Mouse (Mus musculus): ENCODE measurements around the gene Ilk. TPM values are rescaled to one million over a fixed set of nuclear protein-coding genes. Genes with fewer than 3 reads are reported as not detected.

Gene Ilk
- polyA plus RNA-seq, 1 experiment from 2014 or later = 403 TPM

DNA sequence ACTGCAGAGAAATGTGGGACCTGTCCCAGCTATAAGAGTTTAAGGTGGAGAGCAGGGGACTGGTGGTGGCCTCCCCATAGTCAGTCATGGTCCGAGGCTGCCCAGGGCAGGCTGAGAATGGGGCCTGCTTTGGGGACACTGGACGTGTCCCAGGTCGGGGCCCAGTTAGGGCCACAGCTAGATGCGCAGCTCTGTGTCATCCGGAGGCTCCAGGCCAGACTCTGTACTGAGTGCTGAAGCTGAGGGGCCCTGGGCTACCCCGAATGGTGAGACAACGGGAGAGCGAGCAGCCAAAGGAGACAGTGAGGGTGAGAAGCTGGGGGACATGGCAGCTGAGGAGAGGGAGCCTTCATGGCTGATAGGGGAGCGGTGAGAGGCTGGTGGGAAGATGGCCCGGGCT is 16.9 kb downstream of the Ilk start:
- H3K27me3 ChIP-seq (ENCODE audit: control insufficient read depth, insufficient read depth, low read length) = no peaks in the 10 kb centered on the region
- H3K36me3 ChIP-seq (ENCODE audit: control insufficient read depth, insufficient read depth) = peaks cover 3% of the 10 kb centered on the region
- WGBS = 86% methylated on average over 10 of the region's 10 CpGs
- peaks cover 8% of the 10 kb centered on the region for H3K4me1 ChIP-seq (ENCODE audit: control insufficient read depth, insufficient read depth, low read length)
- H3K9ac ChIP-seq (ENCODE audit: low read length) = no peak overlapping the region
- H3K27ac ChIP-seq (ENCODE audit: low read length) = no peak overlapping the region
- H3K9me3 ChIP-seq (replicated peaks; ENCODE audit: control insufficient read depth, low read length) = no peaks in the 10 kb centered on the region
- ATAC-seq (replicated peaks; ENCODE audit: extremely low read depth, insufficient read depth, low FRiP score) = no peak
- no peak overlapping the region for H3K4me2 ChIP-seq (ENCODE audit: low read depth, low read length)
- H3K4me3 ChIP-seq (ENCODE audit: low read length) = no peak overlapping the region

DNA sequence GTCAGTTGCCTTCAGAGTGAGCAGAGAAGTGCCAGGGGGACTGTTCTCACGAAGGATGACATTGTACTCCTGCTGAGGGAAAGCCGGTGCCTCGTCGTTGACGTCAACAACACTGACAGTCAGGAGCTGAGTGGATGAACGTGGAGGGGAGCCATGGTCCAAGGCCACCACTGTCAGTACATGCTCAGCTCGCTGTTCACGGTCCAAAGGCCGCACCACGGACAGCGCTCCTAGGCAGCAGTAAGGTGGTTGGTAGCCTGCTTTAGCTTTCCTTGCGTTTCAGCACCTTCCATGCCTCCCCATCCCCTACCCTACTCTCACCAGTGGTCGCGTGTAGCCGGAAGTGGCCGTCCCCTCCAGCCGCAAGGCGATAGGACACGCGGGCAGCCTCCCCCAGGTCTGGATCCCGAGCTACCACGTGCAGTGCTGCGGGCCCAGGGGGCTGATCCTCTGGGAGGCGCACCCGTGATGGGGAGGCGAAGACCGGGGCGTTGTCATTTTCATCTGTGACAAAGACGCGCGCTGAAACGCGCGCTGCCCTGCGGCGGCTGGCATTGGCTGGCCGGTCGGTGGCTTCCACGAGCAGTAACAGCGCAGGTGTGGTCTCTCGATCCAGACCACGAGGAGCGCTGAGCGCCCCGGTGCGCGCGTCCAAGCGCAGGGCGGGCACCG is 25.6 kb downstream of the Ilk start:
- H3K27ac ChIP-seq (ENCODE audit: low read length) = no peak overlapping the region
- H3K9me3 ChIP-seq (replicated peaks; ENCODE audit: control insufficient read depth, low read length) = no peaks in the 10 kb centered on the region
- H3K4me3 ChIP-seq (ENCODE audit: low read length) = peak overlapping the region; percentile 47
- H3K9ac ChIP-seq (ENCODE audit: low read length) = no peak overlapping the region
- 31% methylated on average over 51 of the region's 51 CpGs for WGBS
- peaks cover 5% of the 10 kb centered on the region for H3K4me1 ChIP-seq (ENCODE audit: control insufficient read depth, insufficient read depth, low read length)
- 0 out of 2 replicates have a peak, but pooled peaks cover 5% of the 10 kb centered on the region for H3K36me3 ChIP-seq (ENCODE audit: control insufficient read depth, insufficient read depth)
- H3K4me2 ChIP-seq (ENCODE audit: low read depth, low read length) = peak overlapping the region; percentile 78
- H3K27me3 ChIP-seq (ENCODE audit: control insufficient read depth, insufficient read depth, low read length) = peaks cover 22% of the 10 kb centered on the region
- no peak for ATAC-seq (replicated peaks; ENCODE audit: extremely low read depth, insufficient read depth, low FRiP score)

DNA sequence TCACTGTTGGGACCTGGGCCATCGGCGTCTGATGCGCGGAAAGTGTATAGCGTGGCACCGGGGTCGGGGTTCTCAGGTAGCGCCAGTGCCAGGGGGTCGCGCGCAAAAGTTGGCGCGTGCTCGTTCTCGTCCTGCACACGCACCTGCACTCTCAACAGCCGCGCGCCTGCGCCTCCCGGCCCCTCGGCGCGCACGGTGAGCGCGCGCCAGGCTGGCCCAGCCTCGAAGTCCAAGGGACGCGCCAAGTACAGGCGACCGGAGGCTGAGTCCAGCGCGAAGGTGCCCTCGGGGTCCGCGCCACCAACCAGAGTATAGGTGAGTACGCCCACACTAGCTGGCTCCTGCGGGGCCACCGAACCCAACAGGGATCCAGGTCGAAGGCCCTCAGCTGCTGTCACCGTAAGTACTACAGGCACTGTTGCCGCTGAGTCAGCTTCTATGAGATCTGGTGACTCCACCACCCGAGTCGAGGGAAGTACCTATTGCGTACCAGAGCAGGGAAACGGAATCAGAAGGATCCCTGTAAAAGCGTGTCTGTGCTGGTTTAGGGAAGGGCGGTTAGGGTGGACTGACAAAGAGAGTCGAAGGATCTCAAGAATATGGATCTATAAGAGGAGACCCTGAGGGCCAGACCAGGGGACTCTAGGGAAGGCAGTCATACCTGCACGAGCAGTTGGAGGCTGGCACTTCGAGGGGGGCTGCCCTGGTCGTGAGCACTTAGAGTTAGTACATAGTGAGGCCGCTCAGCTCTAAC is 26.3 kb downstream of the Ilk start:
- H3K9me3 ChIP-seq (replicated peaks; ENCODE audit: control insufficient read depth, low read length) = no peaks in the 10 kb centered on the region
- ATAC-seq (replicated peaks; ENCODE audit: extremely low read depth, insufficient read depth, low FRiP score) = no peak
- no peak overlapping the region for H3K9ac ChIP-seq (ENCODE audit: low read length)
- 33% methylated on average over 55 of the region's 55 CpGs for WGBS
- 0 out of 2 replicates have a peak, but pooled peaks cover 5% of the 10 kb centered on the region for H3K36me3 ChIP-seq (ENCODE audit: control insufficient read depth, insufficient read depth)
- H3K4me3 ChIP-seq (ENCODE audit: low read length) = peak overlapping the region; percentile 47
- no peak overlapping the region for H3K27ac ChIP-seq (ENCODE audit: low read length)
- peaks cover 22% of the 10 kb centered on the region for H3K27me3 ChIP-seq (ENCODE audit: control insufficient read depth, insufficient read depth, low read length)
- H3K4me2 ChIP-seq (ENCODE audit: low read depth, low read length) = peak overlapping the region; percentile 78
- peaks cover 7% of the 10 kb centered on the region for H3K4me1 ChIP-seq (ENCODE audit: control insufficient read depth, insufficient read depth, low read length)

DNA sequence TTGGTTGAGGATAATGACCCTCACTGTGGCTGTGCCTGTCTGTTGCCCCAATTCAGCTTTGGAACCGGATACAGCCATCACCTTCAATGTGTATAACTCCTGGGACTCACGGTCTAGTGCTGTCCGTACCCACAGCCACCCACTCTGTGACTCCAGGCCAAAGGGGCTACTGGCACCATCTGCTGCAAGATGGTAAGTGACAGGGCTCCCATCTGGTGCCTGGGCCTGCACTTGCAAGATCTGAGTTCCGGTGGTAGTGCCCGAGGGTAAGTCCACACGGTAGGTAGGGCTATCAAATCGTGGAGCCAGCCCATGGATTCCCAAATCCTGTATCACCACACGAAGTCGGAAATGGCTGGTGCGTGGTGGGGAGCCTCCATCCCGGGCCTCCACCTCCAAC is 27.9 kb downstream of the Ilk start:
- no peaks in the 10 kb centered on the region for H3K9me3 ChIP-seq (replicated peaks; ENCODE audit: control insufficient read depth, low read length)
- H3K4me1 ChIP-seq (ENCODE audit: control insufficient read depth, insufficient read depth, low read length) = peaks cover 7% of the 10 kb centered on the region
- no peak overlapping the region for H3K27ac ChIP-seq (ENCODE audit: low read length)
- H3K9ac ChIP-seq (ENCODE audit: low read length) = no peak overlapping the region
- peaks cover 22% of the 10 kb centered on the region for H3K27me3 ChIP-seq (ENCODE audit: control insufficient read depth, insufficient read depth, low read length)
- WGBS = 89% methylated on average over 11 of the region's 11 CpGs
- H3K36me3 ChIP-seq (ENCODE audit: control insufficient read depth, insufficient read depth) = 0 out of 2 replicates have a peak, but pooled peaks cover 5% of the 10 kb centered on the region
- no peak for ATAC-seq (replicated peaks; ENCODE audit: extremely low read depth, insufficient read depth, low FRiP score)
- no peak overlapping the region for H3K4me3 ChIP-seq (ENCODE audit: low read length)
- no peak overlapping the region for H3K4me2 ChIP-seq (ENCODE audit: low read depth, low read length)

- 22% methylated on average over 6 of the region's 6 CpGs for WGBS
- H3K9ac ChIP-seq (ENCODE audit: low read length) = no peak overlapping the region
- ATAC-seq (replicated peaks; ENCODE audit: extremely low read depth, insufficient read depth, low FRiP score) = no peak; the same call in 1 of the 2 replicates
- H3K4me1 ChIP-seq (ENCODE audit: control insufficient read depth, insufficient read depth, low read length) = 0 out of 2 replicates have a peak, but pooled peaks cover 7% of the 10 kb centered on the region
- no peak overlapping the region for H3K4me2 ChIP-seq (ENCODE audit: low read depth, low read length)
- peaks cover 12% of the 10 kb centered on the region; the same call in 1 of the 2 replicates for H3K36me3 ChIP-seq (ENCODE audit: control insufficient read depth, insufficient read depth)
- H3K27me3 ChIP-seq (ENCODE audit: control insufficient read depth, insufficient read depth, low read length) = peaks cover 10% of the 10 kb centered on the region
- no peaks in the 10 kb centered on the region for H3K9me3 ChIP-seq (replicated peaks; ENCODE audit: control insufficient read depth, low read length)
- no peak overlapping the region for H3K4me3 ChIP-seq (ENCODE audit: low read length)
- H3K27ac ChIP-seq (ENCODE audit: low read length) = peak overlapping the region; percentile 20
Observed at GRCm38 (mm10) chr7:105767729-105768165, 31.4 kb downstream of the Ilk start.

- 83% methylated on average over 3 of the region's 3 CpGs for WGBS
- ATAC-seq (replicated peaks; ENCODE audit: extremely low read depth, insufficient read depth, low FRiP score) = no peak
- no peak overlapping the region for H3K27ac ChIP-seq (ENCODE audit: low read length)
- no peak overlapping the region for H3K9ac ChIP-seq (ENCODE audit: low read length)
- H3K4me2 ChIP-seq (ENCODE audit: low read depth, low read length) = no peak overlapping the region
- H3K27me3 ChIP-seq (ENCODE audit: control insufficient read depth, insufficient read depth, low read length) = no peaks in the 10 kb centered on the region
- H3K36me3 ChIP-seq (ENCODE audit: control insufficient read depth, insufficient read depth) = peaks cover 11% of the 10 kb centered on the region; the same call in 1 of the 2 replicates
- H3K9me3 ChIP-seq (replicated peaks; ENCODE audit: control insufficient read depth, low read length) = no peaks in the 10 kb centered on the region
- H3K4me3 ChIP-seq (ENCODE audit: low read length) = no peak overlapping the region
- 0 out of 2 replicates have a peak, but pooled peaks cover 7% of the 10 kb centered on the region for H3K4me1 ChIP-seq (ENCODE audit: control insufficient read depth, insufficient read depth, low read length)
Observed at GRCm38 (mm10) chr7:105769959-105770358, 33.6 kb downstream of the Ilk start.

DNA sequence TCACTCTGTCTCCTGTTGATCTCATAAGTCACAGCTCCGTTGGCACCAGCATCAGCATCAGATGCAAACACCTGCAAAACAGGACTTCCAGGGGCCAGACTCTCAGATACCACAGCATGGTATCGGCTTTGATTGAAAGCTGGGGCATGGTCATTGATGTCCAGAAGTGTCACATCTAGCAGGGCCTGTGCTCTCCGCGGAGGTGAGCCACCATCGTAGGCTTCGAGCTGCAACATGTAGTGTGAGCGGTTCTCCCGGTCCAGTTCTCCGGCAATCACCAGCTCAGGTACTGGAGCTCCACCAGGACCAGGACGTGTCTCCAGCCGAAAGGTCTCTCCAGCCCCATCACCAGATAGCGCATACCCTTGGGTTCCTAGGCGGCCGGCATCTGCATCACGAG is 35.9 kb downstream of the Ilk start:
- Histone ChIP-seq H3K4me1 (ENCODE audit: control insufficient read depth, insufficient read depth, low read length) (peaks cover 11% of the 10 kb centered on the region), H3K27ac (ENCODE audit: low read length) (no peak overlapping the region), H3K36me3 (ENCODE audit: control insufficient read depth, insufficient read depth) (peaks cover 8% of the 10 kb centered on the region; the same call in 1 of the 2 replicates), H3K27me3 (ENCODE audit: control insufficient read depth, insufficient read depth, low read length) (no peaks in the 10 kb centered on the region), H3K4me2 (ENCODE audit: low read depth, low read length) (no peak overlapping the region), H3K9ac (ENCODE audit: low read length) (no peak overlapping the region), H3K4me3 (ENCODE audit: low read length) (no peak overlapping the region), H3K9me3 (replicated peaks; ENCODE audit: control insufficient read depth, low read length) (no peaks in the 10 kb centered on the region)
- no peak for ATAC-seq (replicated peaks; ENCODE audit: extremely low read depth, insufficient read depth, low FRiP score)
- WGBS = 92% methylated on average over 15 of the region's 15 CpGs

DNA sequence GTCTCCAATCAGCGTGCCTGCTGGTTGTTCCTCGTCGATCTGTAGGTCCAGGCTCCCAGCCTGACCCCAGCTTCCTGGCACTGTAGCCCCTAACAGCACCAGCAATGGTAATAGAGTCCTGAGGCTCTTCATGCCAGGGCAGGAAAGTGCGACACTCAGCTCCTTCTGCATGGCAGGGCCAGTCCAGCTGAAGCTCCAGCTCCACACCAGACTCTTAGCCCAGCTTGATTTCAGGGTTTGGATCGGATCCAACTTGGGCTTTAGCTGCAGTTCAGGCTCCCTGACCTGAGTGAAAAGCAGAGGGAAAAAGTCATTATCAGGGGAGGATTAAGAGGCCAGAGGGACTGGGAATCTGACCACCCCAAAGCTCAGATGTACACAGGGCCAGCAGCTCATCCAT is 36.6 kb downstream of the Ilk start:
- WGBS = 71% methylated on average over 5 of the region's 5 CpGs
- no peak for ATAC-seq (replicated peaks; ENCODE audit: extremely low read depth, insufficient read depth, low FRiP score)
- no peak overlapping the region for H3K4me3 ChIP-seq (ENCODE audit: low read length)
- H3K27me3 ChIP-seq (ENCODE audit: control insufficient read depth, insufficient read depth, low read length) = no peaks in the 10 kb centered on the region
- no peak overlapping the region for H3K9ac ChIP-seq (ENCODE audit: low read length)
- no peak overlapping the region for H3K4me2 ChIP-seq (ENCODE audit: low read depth, low read length)
- H3K9me3 ChIP-seq (replicated peaks; ENCODE audit: control insufficient read depth, low read length) = no peaks in the 10 kb centered on the region
- peaks cover 8% of the 10 kb centered on the region; the same call in 1 of the 2 replicates for H3K36me3 ChIP-seq (ENCODE audit: control insufficient read depth, insufficient read depth)
- H3K27ac ChIP-seq (ENCODE audit: low read length) = no peak overlapping the region
- H3K4me1 ChIP-seq (ENCODE audit: control insufficient read depth, insufficient read depth, low read length) = peaks cover 13% of the 10 kb centered on the region

- peaks cover 24% of the 10 kb centered on the region for H3K4me1 ChIP-seq (ENCODE audit: control insufficient read depth, insufficient read depth, low read length)
- 46% methylated on average over 8 of the region's 8 CpGs for WGBS
- peak; percentile 20; the same call in 1 of the 2 replicates for ATAC-seq (replicated peaks; ENCODE audit: extremely low read depth, insufficient read depth, low FRiP score)
- peak overlapping the region; percentile 7; the same call in 1 of the 2 replicates for H3K27ac ChIP-seq (ENCODE audit: low read length)
- H3K4me2 ChIP-seq (ENCODE audit: low read depth, low read length) = no peak overlapping the region
- H3K9me3 ChIP-seq (replicated peaks; ENCODE audit: control insufficient read depth, low read length) = no peaks in the 10 kb centered on the region
- no peak overlapping the region for H3K9ac ChIP-seq (ENCODE audit: low read length)
- peaks cover 8% of the 10 kb centered on the region; the same call in 1 of the 2 replicates for H3K36me3 ChIP-seq (ENCODE audit: control insufficient read depth, insufficient read depth)
- H3K27me3 ChIP-seq (ENCODE audit: control insufficient read depth, insufficient read depth, low read length) = no peaks in the 10 kb centered on the region
- H3K4me3 ChIP-seq (ENCODE audit: low read length) = no peak overlapping the region
Observed at GRCm38 (mm10) chr7:105774661-105775060, 38.3 kb downstream of the Ilk start.
